Mouse (Mus musculus) testis, adult 2 months (tissue): ENCODE results near the gene Usp22.

Experiments
- CTCF ChIP-seq: fragments of 200-500 bp; IDR thresholded peaks from 2 replicates; pipeline ENCODE4 v1.5.1; 2012; ENCODE audit warnings: low read depth, mild to moderate bottlenecking, inconsistent platforms, low read length, moderate library complexity; ENCODE audit not compliant: control insufficient read depth, insufficient read depth, insufficient replicate concordance
- POLR2A ChIP-seq: fragments of 200-500 bp; IDR thresholded peaks from 2 replicates; pipeline ENCODE4 v1.6.1; 2012; ENCODE audit warnings: low read depth, mild to moderate bottlenecking, inconsistent platforms, low read length, moderate library complexity; ENCODE audit not compliant: control insufficient read depth

DNA sequence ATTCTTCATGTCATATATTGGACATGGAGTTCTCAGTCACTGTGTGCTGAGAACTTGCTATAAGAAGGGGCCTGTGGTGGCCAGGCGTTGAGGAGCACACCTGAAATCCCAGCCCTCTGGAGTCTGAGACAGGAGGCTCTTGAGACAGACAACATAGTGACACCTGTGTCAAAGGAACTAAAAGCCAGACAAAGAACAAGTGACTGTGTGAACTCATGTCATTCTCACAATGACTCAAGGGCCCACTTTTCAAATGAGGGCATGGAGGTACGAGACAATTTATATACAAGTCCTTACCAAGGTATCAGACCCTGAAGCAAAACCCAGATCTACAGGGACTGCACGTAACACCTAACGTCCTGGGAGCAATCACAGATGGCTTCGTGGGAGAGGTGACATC lies 48.9 kb downstream of the Usp22 start:
- TF ChIP-seq POLR2A (no peak), CTCF (no peak)
